In genomic region chr15:82707221-82707620, GRCm38 (mm10) we compare ENCODE assay signal across 28 mouse cellular contexts. TPM values are rescaled to one million over a fixed set of nuclear protein-coding genes. Genes with fewer than 3 reads are reported as not detected.
DNase-seq lines count a peak whose midpoint lies in the region; ATAC-seq and TF ChIP-seq lines count a peak whose summit lies in the region.
"Had no signal": no experiment of that assay in that cellular context is flagged by ENCODE, and none has a peak within 500 bp of the region (broad histone marks: within the 10 kb centered on the region; RNA-seq: fewer than 3 reads in every experiment).

No protein-coding gene starts in this region.

- no peaks in the 10 kb centered on the region for H3K9me3 ChIP-seq in liver, embryonic 12.5 days (replicated peaks)
- no peaks in the 10 kb centered on the region for H3K9me3 ChIP-seq in liver, postnatal 0 days (ENCODE audit: low read length)
- H3K9me3 ChIP-seq: embryonic facial prominence, embryonic 13.5 days; embryonic facial prominence, embryonic 15.5 days; forebrain, embryonic 10.5 days; forebrain, embryonic 12.5 days had no signal

- TF ChIP-seq EP300 in liver, postnatal 0 days (IDR thresholded peaks at IDR 0.05; ENCODE audit: low read depth), result no peak

- H3K9ac ChIP-seq in liver, adult 2 months (ENCODE audit: low read depth, low read length), result peak overlapping the region; percentile 96
- no peak overlapping the region for H3K9ac ChIP-seq in liver, embryonic 12.5 days
- no peak overlapping the region for H3K9ac ChIP-seq in liver, postnatal 0 days (replicated peaks)
- H3K9ac ChIP-seq: embryonic facial prominence, embryonic 13.5 days; embryonic facial prominence, embryonic 15.5 days; forebrain, embryonic 12.5 days had no signal

- 17% methylated on average over 3 of the region's 3 CpGs for WGBS in liver, adult 2 months
- 65% methylated on average over 3 of the region's 3 CpGs for WGBS in liver, embryonic 12.5 days (ENCODE audit: insufficient replicate concordance)
- 54% methylated on average over 3 of the region's 3 CpGs for WGBS in liver, postnatal 0 days (ENCODE audit: insufficient replicate concordance)

- intact Hi-C loops in left cerebral cortex, postnatal 36 days (cut with DNase I), result no loop called here

- H3K36me3 ChIP-seq in liver, adult 2 months (ENCODE audit: control insufficient read depth, insufficient read depth, low read length), result peaks cover 28% of the 10 kb centered on the region
- H3K36me3 ChIP-seq in liver, embryonic 12.5 days, result no peaks in the 10 kb centered on the region
- H3K36me3 ChIP-seq in liver, postnatal 0 days (replicated peaks; ENCODE audit: insufficient read depth, low read length), result no peaks in the 10 kb centered on the region
- H3K36me3 ChIP-seq: embryonic facial prominence, embryonic 13.5 days; embryonic facial prominence, embryonic 15.5 days; forebrain, embryonic 10.5 days; forebrain, embryonic 12.5 days had no signal

- ATAC-seq in liver, embryonic 12.5 days, result no peak
- peak; percentile 57 for ATAC-seq in liver, postnatal 0 days
- ATAC-seq: forebrain, embryonic 14.5 days; forebrain, embryonic 16.5 days had no signal

- no peak overlapping the region for H3K4me2 ChIP-seq in liver, embryonic 12.5 days
- H3K4me2 ChIP-seq in liver, postnatal 0 days (ENCODE audit: low read depth, low read length), result no peak overlapping the region
- H3K4me2 ChIP-seq: embryonic facial prominence, embryonic 13.5 days; embryonic facial prominence, embryonic 15.5 days; forebrain, embryonic 12.5 days had no signal

- no peaks in the 10 kb centered on the region for H3K27me3 ChIP-seq in liver, adult 2 months (ENCODE audit: control insufficient read depth, insufficient read depth, low read length)
- H3K27me3 ChIP-seq in liver, embryonic 12.5 days (replicated peaks), result no peaks in the 10 kb centered on the region
- no peaks in the 10 kb centered on the region for H3K27me3 ChIP-seq in liver, postnatal 0 days (ENCODE audit: insufficient read depth, low read length)
- H3K27me3 ChIP-seq: embryonic facial prominence, embryonic 13.5 days; embryonic facial prominence, embryonic 15.5 days; forebrain, embryonic 12.5 days had no signal

- TF ChIP-seq CTCF in liver, adult 2 months (IDR thresholded peaks at IDR 0.05; ENCODE audit: low read depth, low read length), result no peak
- TF ChIP-seq CTCF in liver, postnatal 0 days (IDR thresholded peaks at IDR 0.05; ENCODE audit: low read depth), result no peak

- DNase-seq in heart, adult 11 months, result peak; percentile 11
- no peak for DNase-seq in heart, postnatal 4 days
- peak; percentile 100 for DNase-seq in liver, adult 2 months (ENCODE audit: extremely low read depth, low read depth, low spot score)
- no peak for DNase-seq in liver, postnatal 0 days
- no peak for DNase-seq in left cerebral cortex, postnatal 36 days (ENCODE audit: low spot score in 2 of 2)
- DNase-seq: adrenal gland, adult 8-10 months; adrenal gland, postnatal 14 days; cerebellum, adult 11 months; cerebellum, adult 18-20 months; cerebellum, adult 8-10 months; cerebellum, adult 9-11 months; cerebellum, postnatal 14 days; cerebellum, postnatal 36 days; embryo, embryonic 11 days had no signal

- peak overlapping the region; percentile 99 for H3K27ac ChIP-seq in liver, adult 2 months (replicated peaks; ENCODE audit: insufficient read depth, low read depth, low read length)
- H3K27ac ChIP-seq in liver, embryonic 12.5 days, result no peak overlapping the region
- H3K27ac ChIP-seq in liver, postnatal 0 days (ENCODE audit: low read depth), result no peak overlapping the region
- H3K27ac ChIP-seq: embryonic facial prominence, embryonic 13.5 days; embryonic facial prominence, embryonic 15.5 days; forebrain, embryonic 10.5 days; forebrain, embryonic 12.5 days had no signal

- H3K79me2 ChIP-seq in liver, adult 2 months (ENCODE audit: control insufficient read depth, insufficient read depth, low read length), result peaks cover 36% of the 10 kb centered on the region

- peak overlapping the region; percentile 99 for H3K4me3 ChIP-seq in liver, adult 2 months (ENCODE audit: insufficient read depth, low read depth, low read length)
- H3K4me3 ChIP-seq in liver, embryonic 12.5 days, result no peak overlapping the region
- no peak overlapping the region for H3K4me3 ChIP-seq in liver, postnatal 0 days (ENCODE audit: low read depth, low read length)
- H3K4me3 ChIP-seq: embryonic facial prominence, embryonic 13.5 days; embryonic facial prominence, embryonic 15.5 days; erythroblast, embryonic 14.5 days; forebrain, embryonic 10.5 days; forebrain, embryonic 12.5 days had no signal

- H3K4me1 ChIP-seq in liver, adult 2 months (ENCODE audit: control insufficient read depth, insufficient read depth, low read length), result peaks cover 27% of the 10 kb centered on the region
- no peaks in the 10 kb centered on the region for H3K4me1 ChIP-seq in liver, embryonic 12.5 days
- no peaks in the 10 kb centered on the region for H3K4me1 ChIP-seq in liver, postnatal 0 days (ENCODE audit: insufficient read depth)
- H3K4me1 ChIP-seq: embryonic facial prominence, embryonic 13.5 days; embryonic facial prominence, embryonic 15.5 days; forebrain, embryonic 10.5 days; forebrain, embryonic 12.5 days had no signal

- peak; percentile 64; the same call in 1 of the 2 replicates for TF ChIP-seq POLR2A in liver, adult 2 months (IDR thresholded peaks at IDR 0.05; ENCODE audit: extremely low read depth, insufficient read depth, low read length)

RNA-seq across cellular contexts. Expression of gene Cyp2d40, which starts 56.8 kb away (rescaled TPM):
- total RNA-seq in heart, postnatal 4 days (2021), result not detected
- 44.7 and 107 TPM in 2 replicates for total RNA-seq in liver, adult 2 months (2014; rRNA removed)
- polyA plus RNA-seq in liver, adult 2 months (2012; rRNA removed), result 144 and 145 TPM in 2 replicates
- not detected in 2 replicates for polyA plus RNA-seq in liver, embryonic 12.5 days (2016; fragmentation: Nextera tagmentation; extraction: Ambion mirVana)
- 0.83 and 1.3 TPM in 2 replicates for polyA plus RNA-seq in liver, postnatal 0 days (2015; fragmentation: Nextera tagmentation; extraction: Ambion mirVana)
- total RNA-seq in left cerebral cortex, postnatal 36 days (2021), result not detected
- total RNA-seq: adrenal gland, adult 8-10 months; adrenal gland, postnatal 36 days; common myeloid progenitor, adult 5-6 weeks; ES-E14; MEL had no signal
- polyA plus RNA-seq: C2C12; embryonic facial prominence, embryonic 11.5 days; embryonic facial prominence, embryonic 13.5 days; embryonic facial prominence, embryonic 15.5 days; erythroblast, embryonic 14.5 days; forebrain, embryonic 10.5 days; forebrain, embryonic 12.5 days; forebrain, embryonic 14.5 days; forebrain, embryonic 16.5 days had no signal

Comparison
In these comparisons a context has a peak if more than half of its experiments do, and no peak if none do; other contexts are left out.
1. DNase-seq: peak in heart, adult 11 months (single experiment) and liver, adult 2 months (single experiment); none in heart, postnatal 4 days (single experiment), liver, postnatal 0 days (single experiment) and left cerebral cortex, postnatal 36 days (0 of 2).
2. RNA of gene Cyp2d40, which starts 56.8 kb away (total RNA-seq): 44.7 to 107 TPM in liver, adult 2 months; not detected in heart, postnatal 4 days and not detected in left cerebral cortex, postnatal 36 days; every median in the first group is over 10 times any median in the second.